Comparison of ENCODE assay signal across 15 mouse cellular contexts in the genomic region with DNA sequence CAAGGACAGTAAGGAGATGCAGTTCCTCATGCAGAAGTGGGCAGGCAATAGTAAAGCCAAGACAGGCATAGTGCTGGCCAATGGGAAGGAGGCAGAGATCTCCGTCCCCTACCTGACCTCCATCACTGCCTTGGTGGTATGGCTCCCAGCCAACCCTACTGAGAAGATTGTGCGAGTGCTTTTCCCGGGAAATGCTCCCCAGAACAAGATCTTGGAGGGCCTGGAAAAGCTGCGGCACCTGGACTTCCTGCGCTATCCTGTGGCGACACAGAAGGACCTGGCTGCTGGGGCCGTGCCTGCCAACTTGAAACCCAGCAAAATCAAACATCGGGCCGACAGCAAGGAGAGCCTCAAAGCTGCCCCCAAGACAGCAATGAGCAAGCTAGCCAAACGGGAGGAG. TPM values are rescaled to one million over a fixed set of nuclear protein-coding genes. Genes with fewer than 3 reads are reported as not detected.
"Had no signal": no experiment of that assay in that cellular context is flagged by ENCODE, and none has a peak within 500 bp of the region (broad histone marks: within the 10 kb centered on the region; RNA-seq: fewer than 3 reads in every experiment).

No protein-coding gene starts in this region.

- H3K27me3 ChIP-seq: neural tube, embryonic 15.5 days had no signal

- H3K36me3 ChIP-seq: liver, embryonic 15.5 days had no signal

- DNase-seq: kidney, postnatal 25 days; layer of hippocampus, adult 9-11 months; lung, embryonic 14.5 days; lung, postnatal 10 days; lung, postnatal 4 days; midbrain, embryonic 14.5 days; right cerebral cortex, adult 18-20 months; right cerebral cortex, postnatal 25 days; thymus, postnatal 4 days had no signal

- H3K9me3 ChIP-seq: kidney, embryonic 15.5 days; limb, embryonic 10.5 days; liver, embryonic 15.5 days; midbrain, embryonic 10.5 days; neural tube, embryonic 15.5 days had no signal

- H3K4me3 ChIP-seq: kidney, embryonic 15.5 days; limb, embryonic 10.5 days; liver, embryonic 15.5 days; midbrain, embryonic 10.5 days; myocyte; neural tube, embryonic 15.5 days had no signal

RNA-seq across cellular contexts. Expression of a gene that starts 57.5 kb away (rescaled TPM):
- polyA plus RNA-seq: myocyte had no signal
